Mouse (Mus musculus) brain, adult 2 months (tissue): Measurements from ENCODE around the gene Aldh6a1.

ENCODE experiments used
- DNase-seq: peaks from one replicate; pipeline ENCODE4 v3.0.0; 2011; ENCODE audit warnings: low read depth, low spot score

Gene Aldh6a1

DNA sequence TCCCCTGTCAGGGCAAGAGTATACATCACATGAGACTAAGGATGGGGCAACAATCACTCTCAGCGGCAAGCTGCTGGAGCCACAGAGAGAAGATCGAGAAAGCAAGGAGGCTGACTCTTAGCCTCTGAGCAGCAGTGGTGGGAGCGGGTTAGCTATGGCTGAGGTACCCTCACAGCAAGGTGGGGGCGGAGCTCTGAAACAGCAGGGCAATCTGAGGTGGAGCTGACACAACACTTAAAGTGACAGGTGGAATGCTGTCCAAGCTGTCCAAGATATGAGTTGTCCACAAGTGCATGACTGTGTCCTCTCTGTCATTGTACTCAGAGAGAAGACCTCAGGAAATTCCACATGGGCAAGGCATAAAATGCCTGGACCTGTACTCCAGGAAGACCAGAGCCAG is 68.4 kb downstream of the Aldh6a1 start:
- DNase-seq = no peak
